Mouse (Mus musculus) embryonic fibroblast, embryonic 13.5 days (primary cell): ENCODE measurements around the gene Tmem206.

Experiments
- CTCF ChIP-seq: IDR thresholded peaks from 2 replicates; pipeline ENCODE4 v1.5.1; 2011; ENCODE audit warnings: mild to moderate bottlenecking, control low read depth, low read length, moderate library complexity, borderline replicate concordance; ENCODE audit not compliant: insufficient read depth
- POLR2A ChIP-seq: IDR thresholded peaks from 2 replicates; pipeline ENCODE4 v1.6.1; 2011; ENCODE audit warnings: low read depth, mild to moderate bottlenecking, control low read depth, low read length, moderate library complexity

GRCm38 (mm10) chr1:191340530-191340929 is 14.8 kb downstream of the Tmem206 start:
- TF ChIP-seq POLR2A, result no peak
- TF ChIP-seq CTCF, result no peak
